Mouse (Mus musculus) myocyte (in vitro differentiated cells): Measurements from ENCODE around the gene Nsf. TPM values are rescaled to one million over a fixed set of nuclear protein-coding genes. Genes with fewer than 3 reads are reported as not detected.

ENCODE experiments used
- H3K27me3 ChIP-seq: one replicate; pipeline ENCODE4 v1.6.1; 2011; ENCODE audit not compliant: control insufficient read depth, insufficient read depth, insufficient read length
- H3K36me3 ChIP-seq: one replicate; pipeline ENCODE4 v1.6.1; 2011; ENCODE audit not compliant: control insufficient read depth, insufficient read depth
- H3K4me2 ChIP-seq: one replicate; pipeline ENCODE4 v1.6.1; 2011; ENCODE audit warnings: low read depth, control low read depth
- H3K4me3 ChIP-seq: one replicate; pipeline ENCODE4 v1.5.1; 2011; ENCODE audit warnings: mild to moderate bottlenecking, control low read depth, moderate library complexity
- H3K79me2 ChIP-seq: one replicate; pipeline ENCODE4 v1.6.1; 2011; ENCODE audit not compliant: control insufficient read depth, insufficient read depth
- H3ac ChIP-seq: one replicate; pipeline ENCODE4 v1.6.1; 2011; ENCODE audit not compliant: control insufficient read depth, insufficient read length
- CEBPB ChIP-seq: IDR thresholded peaks from 2 replicates; pipeline ENCODE4 v1.6.1; 2011; ENCODE audit warnings: mild to moderate bottlenecking, moderate library complexity; ENCODE audit not compliant: poor library complexity, insufficient read depth, severe bottlenecking
- E2F4 ChIP-seq: IDR thresholded peaks from one replicate; pipeline ENCODE4 v1.6.1; 2011; ENCODE audit warnings: mild to moderate bottlenecking, control low read depth, moderate library complexity; ENCODE audit not compliant: insufficient read depth
- MAX ChIP-seq: IDR thresholded peaks from one replicate; pipeline ENCODE4 v1.6.1; 2011; ENCODE audit warnings: low read depth, mild to moderate bottlenecking, control low read depth
- MYOD1 ChIP-seq, 3 experiments: IDR thresholded peaks; one replicate each; pipeline ENCODE4 v1.6.1; 2011; ENCODE audit warnings: control low read depth in 2 of 3, low read depth in 2 of 3, mild to moderate bottlenecking in 2 of 3, moderate library complexity in 1 of 3; ENCODE audit not compliant: insufficient read length in 2 of 3, control insufficient read depth in 1 of 3
- MYOG ChIP-seq, 3 experiments: IDR thresholded peaks; one replicate each; pipeline ENCODE4 v1.6.1; 2011; ENCODE audit warnings: control low read depth in 2 of 3, low read depth in 2 of 3, mild to moderate bottlenecking in 2 of 3; ENCODE audit not compliant: insufficient read length in 2 of 3, control insufficient read depth in 1 of 3, insufficient read depth in 1 of 3
- POLR2A ChIP-seq: IDR thresholded peaks from one replicate; pipeline ENCODE4 v1.6.1; 2011; ENCODE audit warnings: low read depth, mild to moderate bottlenecking, control low read depth, moderate library complexity; ENCODE audit not compliant: insufficient read length
- POLR2AphosphoS2 ChIP-seq: IDR thresholded peaks from one replicate; pipeline ENCODE4 v1.6.1; 2011; ENCODE audit warnings: low read depth, control low read depth; ENCODE audit not compliant: insufficient read length
- REST ChIP-seq: IDR thresholded peaks from one replicate; pipeline ENCODE4 v1.6.1; 2011; ENCODE audit warnings: mild to moderate bottlenecking, control low read depth, moderate library complexity; ENCODE audit not compliant: insufficient read depth, insufficient read length
- SRF ChIP-seq: IDR thresholded peaks from one replicate; pipeline ENCODE4 v1.6.1; 2011; ENCODE audit warnings: low read depth; ENCODE audit not compliant: control insufficient read depth, insufficient read length
- TCF12 ChIP-seq: IDR thresholded peaks from one replicate; pipeline ENCODE4 v1.6.1; 2011; ENCODE audit warnings: mild to moderate bottlenecking, control low read depth; ENCODE audit not compliant: poor library complexity, insufficient read depth, severe bottlenecking
- TCF3 ChIP-seq: IDR thresholded peaks from one replicate; pipeline ENCODE4 v1.6.1; 2011; ENCODE audit warnings: low read depth, control low read depth; ENCODE audit not compliant: insufficient read length
- USF1 ChIP-seq: IDR thresholded peaks from one replicate; pipeline ENCODE4 v1.6.1; 2011; ENCODE audit warnings: low read depth, mild to moderate bottlenecking, control low read depth, moderate library complexity
- polyA plus RNA-seq: library from polyadenylated mRNA; unstranded; fragments of >200 nt; fragmentation: generic; extraction: Trizol; gene quantifications from one replicate; pipeline ENCODE4 v1.2.1, GENCODE M21; 2012; ENCODE audit warnings: missing spikeins

The Nsf gene
- polyA plus RNA-seq, 1 experiment = 17.2 TPM

GRCm38 (mm10) chr11:103901581-103901966, 52.3 kb downstream of the Nsf start:
- no peak overlapping the region for H3K4me3 ChIP-seq
- no peak overlapping the region for H3ac ChIP-seq
- TF ChIP-seq MYOD1 (IDR thresholded peaks at IDR 0.05; ENCODE audit: control insufficient read depth in 1 of 3, insufficient read length in 2 of 3, low read depth in 2 of 3) (no peak), E2F4 (no peak)
- H3K27me3 ChIP-seq = no peaks in the 10 kb centered on the region
- H3K36me3 ChIP-seq = no peaks in the 10 kb centered on the region
- H3K4me2 ChIP-seq = no peak overlapping the region
- H3K79me2 ChIP-seq = no peaks in the 10 kb centered on the region

- H3K79me2 ChIP-seq = no peaks in the 10 kb centered on the region
- TF ChIP-seq REST (no peak), MYOG (IDR thresholded peaks at IDR 0.05; ENCODE audit: control insufficient read depth in 1 of 3, insufficient read depth in 1 of 3, insufficient read length in 2 of 3, low read depth in 2 of 3) (no peak), E2F4 (no peak), TCF3 (no peak), SRF (no peak), MYOD1 (IDR thresholded peaks at IDR 0.05; ENCODE audit: control insufficient read depth in 1 of 3, insufficient read length in 2 of 3, low read depth in 2 of 3) (no peak), POLR2AphosphoS2 (no peak), CEBPB (no peak), POLR2A (no peak), MAX (no peak), USF1 (no peak), TCF12 (no peak)
- no peak overlapping the region for H3ac ChIP-seq
- no peaks in the 10 kb centered on the region for H3K36me3 ChIP-seq
- no peak overlapping the region for H3K4me3 ChIP-seq
- H3K4me2 ChIP-seq = no peak overlapping the region
- H3K27me3 ChIP-seq = no peaks in the 10 kb centered on the region
Measured at GRCm38 (mm10) chr11:103900803-103901580, 52.9 kb downstream of the Nsf start.

GRCm38 (mm10) chr11:103896966-103897750, 56.7 kb downstream of the Nsf start:
- no peak for TF ChIP-seq USF1
- no peak for TF ChIP-seq MYOD1 (IDR thresholded peaks at IDR 0.05; ENCODE audit: control insufficient read depth in 1 of 3, insufficient read length in 2 of 3, low read depth in 2 of 3)
- TF ChIP-seq SRF = no peak
- TF ChIP-seq POLR2A = no peak
- TF ChIP-seq E2F4 = no peak
- TF ChIP-seq MYOG (IDR thresholded peaks at IDR 0.05; ENCODE audit: control insufficient read depth in 1 of 3, insufficient read depth in 1 of 3, insufficient read length in 2 of 3, low read depth in 2 of 3) = no peak
- no peak for TF ChIP-seq MAX
- no peak for TF ChIP-seq REST
- no peak for TF ChIP-seq TCF12
- TF ChIP-seq TCF3 = no peak
- no peak for TF ChIP-seq CEBPB
- no peak for TF ChIP-seq POLR2AphosphoS2
- Histone ChIP-seq H3K27me3 (no peaks in the 10 kb centered on the region), H3K79me2 (no peaks in the 10 kb centered on the region), H3K4me2 (no peak overlapping the region), H3K36me3 (peaks cover 3% of the 10 kb centered on the region), H3ac (no peak overlapping the region), H3K4me3 (no peak overlapping the region)

GRCm38 (mm10) chr11:103896056-103896455, 57.8 kb downstream of the Nsf start:
- H3K27me3 ChIP-seq = no peaks in the 10 kb centered on the region
- no peaks in the 10 kb centered on the region for H3K79me2 ChIP-seq
- no peak overlapping the region for H3K4me2 ChIP-seq
- no peak overlapping the region for H3ac ChIP-seq
- H3K36me3 ChIP-seq = peaks cover 3% of the 10 kb centered on the region
- no peak overlapping the region for H3K4me3 ChIP-seq
- TF ChIP-seq MYOD1 (IDR thresholded peaks at IDR 0.05; ENCODE audit: control insufficient read depth in 1 of 3, insufficient read length in 2 of 3, low read depth in 2 of 3) = no peak
- no peak for TF ChIP-seq SRF
- TF ChIP-seq POLR2A = no peak
- TF ChIP-seq CEBPB = no peak
- TF ChIP-seq MYOG (IDR thresholded peaks at IDR 0.05; ENCODE audit: control insufficient read depth in 1 of 3, insufficient read depth in 1 of 3, insufficient read length in 2 of 3, low read depth in 2 of 3) = no peak
- TF ChIP-seq E2F4 = no peak
- TF ChIP-seq REST = no peak
- TF ChIP-seq TCF3 = no peak
- no peak for TF ChIP-seq POLR2AphosphoS2
- no peak for TF ChIP-seq USF1
- TF ChIP-seq TCF12 = no peak
- no peak for TF ChIP-seq MAX
